Mouse (Mus musculus) liver, postnatal 0 days (tissue): ENCODE measurements at regions not wholly inside any gene's neighbourhood (a gene's known extent, or its start where the extent isn't known, plus 50 kb on each side); places are given as distances from the start of the nearest gene placed in this dataset.

ENCODE experiments used
- CTCF ChIP-seq: sonication (generic); IDR thresholded peaks from 2 replicates; pipeline ENCODE4 v1.5.1; 2016; ENCODE audit warnings: antibody characterized with exemption, low read depth
- EP300 ChIP-seq: IDR thresholded peaks from 2 replicates; pipeline ENCODE4 v1.6.1; 2016; ENCODE audit warnings: antibody characterized with exemption, low read depth, mild to moderate bottlenecking

- TF ChIP-seq EP300 = no peak
- TF ChIP-seq CTCF = no peak
Measured at GRCm38 (mm10) chr4:47931464-47931863, 113.5 kb upstream of the Nr4a3 start.
